Mouse (Mus musculus): Measurements from ENCODE around the gene Znrf1. TPM values are rescaled to one million over a fixed set of nuclear protein-coding genes. Genes with fewer than 3 reads are reported as not detected.

The Znrf1 gene
- total RNA-seq, 2 experiments from 2014 or later: 57.0 to 59.8 TPM

GRCm38 (mm10) chr8:111564093-111564492 lies 28.2 kb downstream of the Znrf1 start:
- no peak for DNase-seq (ENCODE audit: low spot score)
- intact Hi-C loops (cut with DNase I): no loop called here

GRCm38 (mm10) chr8:111565784-111566191 lies 29.9 kb downstream of the Znrf1 start:
- intact Hi-C loops (cut with DNase I): no loop called here
- DNase-seq (ENCODE audit: low spot score): no peak

DNA sequence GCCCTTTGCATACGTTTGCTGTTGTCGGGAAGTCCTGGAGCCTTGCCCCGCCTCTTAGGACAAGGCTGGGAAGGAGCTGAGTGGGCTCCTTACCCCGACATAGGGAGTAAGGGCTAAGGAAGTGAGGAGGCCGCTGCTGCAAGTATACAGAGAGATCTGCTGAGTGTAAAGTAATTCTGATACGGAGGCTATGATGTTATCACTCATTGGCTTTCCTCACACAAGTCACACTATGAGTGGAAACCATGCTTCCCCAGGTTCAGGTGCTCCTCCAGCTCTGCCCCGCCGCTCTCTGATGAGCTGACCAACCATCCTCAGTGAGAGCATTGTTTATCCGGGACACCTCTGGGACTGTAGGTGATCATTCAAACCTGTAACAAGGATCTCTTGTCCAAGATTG lies 30.4 kb downstream of the Znrf1 start:
- DNase-seq (ENCODE audit: low spot score): no peak
- intact Hi-C loops (cut with DNase I): no loop called here

- DNase-seq (ENCODE audit: low spot score): no peak
- intact Hi-C loops (cut with DNase I): no loop called here
Observed at GRCm38 (mm10) chr8:111567571-111567970, 31.7 kb downstream of the Znrf1 start.

DNA sequence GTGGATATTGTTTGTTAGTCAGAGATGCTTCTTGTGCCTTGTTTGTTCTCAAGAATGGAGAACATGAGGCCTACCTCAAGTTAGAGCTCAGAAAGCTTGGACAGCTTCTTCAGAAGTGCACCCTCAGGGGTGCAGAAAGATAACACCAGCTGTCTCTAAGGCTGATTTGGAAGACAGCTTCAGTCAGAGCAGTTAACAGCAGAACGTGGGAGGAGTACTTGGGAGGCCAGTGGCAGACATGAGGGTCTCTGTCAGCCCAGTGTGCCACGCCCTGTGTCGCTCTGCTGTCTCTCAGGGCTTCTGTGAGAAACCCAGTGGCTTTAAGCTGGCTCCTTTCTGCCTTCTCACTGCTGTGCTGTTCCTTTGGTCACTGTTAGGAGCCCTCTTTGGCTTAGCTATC lies 32.1 kb downstream of the Znrf1 start:
- no peak for DNase-seq (ENCODE audit: low spot score)
- intact Hi-C loops (cut with DNase I): no loop called here

DNA sequence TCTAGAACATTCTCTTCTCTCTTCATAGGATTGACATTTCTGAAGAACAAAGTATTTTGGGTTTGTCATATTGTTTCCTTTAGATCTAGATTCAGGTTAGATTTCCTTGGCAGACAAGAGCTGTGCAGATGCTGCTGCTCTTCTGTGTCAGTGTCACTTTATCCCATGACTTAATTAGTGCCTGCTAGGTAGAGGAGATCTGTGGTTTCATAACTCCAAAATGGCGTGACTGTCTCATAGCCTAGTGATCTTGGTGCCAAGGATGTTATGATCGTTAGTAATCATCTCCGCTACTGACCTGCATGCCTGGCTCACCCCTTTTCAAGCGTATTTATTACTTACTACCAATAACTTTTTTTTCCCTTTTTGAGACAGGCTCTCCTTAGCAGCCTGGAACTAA lies 34.0 kb downstream of the Znrf1 start:
- intact Hi-C loops (cut with DNase I): no loop called here
- DNase-seq (ENCODE audit: low spot score): no peak

- intact Hi-C loops (cut with DNase I): no loop called here
- no peak for DNase-seq (ENCODE audit: low spot score)
Observed at GRCm38 (mm10) chr8:111570432-111570831, 34.5 kb downstream of the Znrf1 start.

- no peak for DNase-seq (ENCODE audit: low spot score)
- intact Hi-C loops (cut with DNase I): no loop called here
Observed at GRCm38 (mm10) chr8:111571661-111572060, 35.8 kb downstream of the Znrf1 start.

DNA sequence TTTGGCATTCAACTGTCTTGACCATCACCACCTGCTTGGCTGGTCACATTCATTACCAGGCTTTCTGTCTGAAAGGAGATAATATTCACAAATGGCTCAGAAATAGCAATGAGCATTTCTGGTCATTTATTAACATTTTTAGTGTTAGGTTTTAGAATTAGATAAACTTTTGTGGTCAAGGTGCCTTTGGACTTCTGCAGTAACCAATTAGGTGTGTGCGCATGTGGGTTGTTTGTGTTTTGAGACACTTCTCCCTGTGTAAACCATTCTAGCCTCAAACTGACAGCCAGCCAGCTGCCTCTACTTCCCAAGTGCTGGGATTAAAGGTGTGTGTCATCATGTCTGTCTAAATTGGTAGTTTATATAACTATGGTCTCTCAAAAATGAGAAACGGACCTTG lies 36.5 kb downstream of the Znrf1 start:
- intact Hi-C loops (cut with DNase I): no loop called here
- no peak for DNase-seq (ENCODE audit: low spot score)

DNA sequence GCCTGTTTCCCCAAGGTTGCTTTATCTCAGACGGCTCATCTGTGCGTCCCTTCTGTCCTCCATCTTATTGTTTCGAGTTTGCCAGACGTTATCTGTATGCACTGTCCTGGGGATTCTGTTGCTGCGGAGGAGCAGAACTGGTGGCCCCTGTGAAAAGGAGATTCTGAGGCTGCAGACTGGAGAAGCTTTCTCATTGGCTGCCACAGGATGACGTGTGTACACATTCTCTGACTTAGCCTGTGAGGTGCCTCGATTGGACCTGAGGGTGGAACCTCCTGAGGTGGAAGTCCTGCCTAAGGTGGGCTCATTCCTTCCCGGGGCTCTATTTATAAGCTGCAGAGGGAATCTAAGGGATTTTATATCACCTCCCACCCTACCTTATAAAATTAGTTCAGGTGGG lies 37.7 kb downstream of the Znrf1 start:
- no peak for DNase-seq (ENCODE audit: low spot score)
- intact Hi-C loops (cut with DNase I): no loop called here

DNA sequence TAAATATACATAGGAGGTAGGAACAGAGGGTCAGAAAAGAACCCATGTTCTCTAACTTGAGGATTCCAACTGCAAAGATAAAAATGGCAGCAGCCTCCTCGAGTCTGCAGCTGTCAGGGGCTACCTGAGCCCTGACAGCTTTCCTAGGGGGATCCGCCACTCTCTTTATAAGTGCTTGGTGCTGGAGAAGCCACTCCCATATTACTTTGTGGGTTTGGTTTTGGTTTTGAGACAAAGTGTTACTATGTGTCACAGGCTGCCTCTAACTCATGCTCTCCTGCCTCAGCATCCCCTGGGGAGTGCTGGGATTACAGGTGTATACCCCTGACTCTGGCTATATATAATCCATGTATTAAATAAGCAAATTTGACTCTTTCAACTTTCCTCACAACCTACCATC lies 38.1 kb downstream of the Znrf1 start:
- DNase-seq (ENCODE audit: low spot score): no peak
- intact Hi-C loops (cut with DNase I): no loop called here

DNA sequence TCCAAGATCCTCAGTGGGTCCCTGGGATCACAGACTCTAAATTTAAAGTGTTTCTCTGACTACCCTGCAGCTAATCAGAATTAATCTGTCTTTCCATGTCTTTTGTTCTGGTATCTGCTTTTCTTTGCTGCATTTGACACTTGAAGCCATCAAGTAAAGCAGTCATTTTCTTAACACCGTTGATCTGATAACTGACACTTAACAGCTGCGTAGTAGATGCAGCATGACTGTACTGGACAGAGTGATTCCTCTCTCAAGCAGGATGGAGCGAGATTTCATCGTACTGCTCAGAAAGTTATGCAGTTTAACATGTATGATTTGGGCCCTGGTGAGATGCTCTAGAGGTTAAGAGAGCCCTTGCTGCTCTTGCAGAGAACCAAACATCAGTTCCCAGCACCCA lies 39.6 kb downstream of the Znrf1 start:
- intact Hi-C loops (cut with DNase I): no loop called here
- DNase-seq (ENCODE audit: low spot score): no peak

DNA sequence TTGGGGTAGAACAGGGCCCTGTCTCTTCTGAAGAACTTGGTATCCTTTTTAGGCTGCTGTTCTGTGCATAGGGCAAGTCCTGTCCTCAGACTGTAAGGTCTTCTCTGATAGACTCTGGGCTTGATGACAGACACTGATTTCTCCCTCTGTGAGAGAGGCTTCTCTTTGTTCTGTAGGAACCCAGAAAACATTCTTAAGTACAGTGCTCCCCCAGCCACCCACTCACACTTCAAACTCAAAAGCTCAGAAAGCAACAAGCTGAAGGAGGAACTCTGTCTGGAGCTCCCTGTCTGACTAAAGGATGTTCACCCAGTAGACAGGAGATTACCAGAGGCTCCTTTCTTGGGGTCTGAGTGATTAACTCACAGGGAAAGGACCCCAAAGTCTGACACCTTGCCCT lies 40.6 kb downstream of the Znrf1 start:
- intact Hi-C loops (cut with DNase I): no loop called here
- no peak for DNase-seq (ENCODE audit: low spot score)

DNA sequence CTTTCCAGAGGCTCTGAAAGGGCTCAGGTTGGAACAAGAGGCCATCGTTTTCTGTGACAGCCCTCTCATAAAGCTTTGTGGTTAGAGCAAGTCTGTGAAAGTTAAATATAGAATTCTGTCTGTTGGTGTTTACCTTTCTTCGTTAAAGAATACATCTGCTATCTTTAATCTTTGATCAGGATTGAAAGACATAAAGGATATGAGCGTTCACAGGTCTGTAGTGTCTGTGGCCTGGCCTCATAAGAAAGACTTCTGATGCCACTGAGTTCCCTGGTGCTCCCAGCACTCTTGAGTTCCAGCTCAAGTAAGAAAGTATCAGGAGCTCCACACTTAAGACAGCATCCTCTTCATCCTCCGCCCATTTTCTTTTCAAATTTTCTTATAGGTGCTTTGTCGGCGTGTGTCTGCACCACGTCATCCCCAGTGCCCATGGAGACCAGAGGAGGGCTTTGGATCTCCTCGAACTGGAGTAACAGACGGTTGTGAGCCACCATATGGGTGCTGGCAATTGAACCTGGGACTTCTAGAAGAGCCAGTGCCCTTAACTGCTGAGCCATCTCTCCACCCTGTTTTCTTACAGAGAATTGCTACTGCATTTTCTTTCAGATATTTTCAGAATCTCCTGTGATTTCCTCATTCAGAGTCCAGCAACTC lies 42.1 kb downstream of the Znrf1 start:
- intact Hi-C loops (cut with DNase I): no loop called here

GRCm38 (mm10) chr8:111579318-111579717 lies 43.4 kb downstream of the Znrf1 start:
- intact Hi-C loops (cut with DNase I): no loop called here
- no peak for DNase-seq (ENCODE audit: low spot score)

More for the DNA sequence above, 42.1 kb downstream of the Znrf1 start:
- no peak for DNase-seq (ENCODE audit: low spot score)

DNA sequence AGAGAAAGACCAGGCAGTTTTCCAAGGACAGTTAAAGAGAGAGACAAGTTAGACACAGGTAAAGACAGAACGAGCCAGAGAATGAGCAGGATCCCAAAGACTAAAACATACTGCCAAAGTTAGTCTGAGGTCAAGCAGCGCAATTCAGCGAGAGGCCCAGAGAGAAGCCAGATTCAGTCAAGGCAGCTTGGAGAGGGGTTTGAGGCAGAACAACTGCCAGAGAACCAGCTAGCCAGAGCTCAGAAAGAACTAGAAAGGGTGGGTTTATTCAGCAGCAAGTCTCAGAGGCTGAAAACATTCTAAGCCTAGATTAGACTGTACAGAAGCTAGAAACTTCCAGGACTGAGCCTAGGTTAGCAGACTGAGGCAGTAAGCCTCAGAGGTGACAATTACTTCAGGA lies 44.4 kb downstream of the Znrf1 start:
- no peak for DNase-seq (ENCODE audit: low spot score)
- intact Hi-C loops (cut with DNase I): no loop called here

DNA sequence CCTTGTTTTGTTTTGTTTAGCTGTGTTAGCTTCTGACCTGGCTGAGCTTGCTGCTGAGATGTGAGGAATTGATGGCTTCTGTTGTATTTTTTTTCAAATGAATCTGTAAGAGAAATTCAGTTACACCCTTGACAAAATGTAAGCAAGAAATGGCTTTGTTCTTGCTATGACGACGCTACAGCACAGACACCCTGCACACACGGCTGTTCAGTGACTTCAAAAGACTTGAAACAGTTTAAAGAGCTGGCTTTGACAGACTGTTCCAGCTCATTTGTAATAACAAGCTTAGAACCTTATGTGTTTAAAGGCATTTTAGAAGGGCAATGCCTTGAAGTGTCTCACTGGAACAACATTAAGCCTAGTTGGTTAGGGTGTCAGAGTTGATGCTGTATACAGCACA lies 46.5 kb downstream of the Znrf1 start:
- intact Hi-C loops (cut with DNase I): no loop called here
- DNase-seq (ENCODE audit: low spot score): no peak

- intact Hi-C loops (cut with DNase I): no loop called here
- DNase-seq (ENCODE audit: low spot score): no peak
Observed at GRCm38 (mm10) chr8:111584946-111585345, 49.0 kb downstream of the Znrf1 start.

DNA sequence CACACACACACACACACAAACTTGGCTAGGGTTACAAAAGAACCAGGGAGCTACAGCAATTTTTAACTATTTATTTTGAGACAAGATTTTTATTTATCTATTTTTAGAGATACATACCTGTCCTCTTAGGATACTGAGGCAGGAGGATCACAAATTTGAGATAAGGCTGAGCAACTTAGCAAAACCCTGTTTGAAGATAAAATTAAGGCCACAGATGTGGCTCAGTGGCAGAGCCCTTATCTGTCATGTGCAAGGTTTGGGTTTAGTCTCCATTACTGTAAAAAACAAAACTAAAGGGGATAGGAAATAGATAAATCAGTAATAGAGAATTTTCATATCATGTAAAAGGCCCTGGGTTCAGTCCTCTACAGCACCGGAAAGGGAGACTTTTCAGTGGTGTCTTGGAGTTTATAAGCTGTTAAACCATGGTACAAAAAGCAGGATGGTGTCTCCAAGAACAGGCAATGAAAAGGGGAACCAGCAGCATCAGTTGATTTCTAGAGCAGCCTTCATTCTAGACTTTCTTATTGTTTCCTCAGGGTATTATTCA lies 51.7 kb downstream of the Znrf1 start:
- no peak for DNase-seq (ENCODE audit: low spot score)
- intact Hi-C loops (cut with DNase I): no loop called here

DNA sequence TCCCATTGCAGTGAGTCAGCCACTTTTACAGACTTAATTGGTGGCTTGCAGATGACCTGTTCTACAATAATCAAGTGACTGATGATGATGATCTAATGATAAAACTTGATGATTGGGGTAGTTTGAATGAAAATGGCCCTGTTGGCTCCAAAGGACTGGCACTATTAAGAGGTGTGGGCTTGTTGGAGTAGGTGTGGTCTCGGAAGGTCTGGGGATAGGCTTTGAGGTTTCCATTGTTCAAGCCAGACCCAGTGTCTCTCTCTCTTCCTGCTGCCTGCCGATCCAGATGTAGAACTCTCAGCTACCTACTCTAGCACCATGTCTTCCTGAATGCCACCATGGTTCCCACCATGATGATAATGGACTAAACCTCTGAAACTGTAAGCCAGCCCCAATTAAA lies 52.4 kb downstream of the Znrf1 start:
- intact Hi-C loops (cut with DNase I): no loop called here
- DNase-seq (ENCODE audit: low spot score): no peak

GRCm38 (mm10) chr8:111590214-111590613 lies 54.3 kb downstream of the Znrf1 start:
- intact Hi-C loops (cut with DNase I): no loop called here
- DNase-seq (ENCODE audit: low spot score): no peak

- no peak for DNase-seq (ENCODE audit: low spot score)
- intact Hi-C loops (cut with DNase I): no loop called here
Observed at GRCm38 (mm10) chr8:111591176-111591575, 55.3 kb downstream of the Znrf1 start.
